Comparison of ENCODE assay signal across 7 mouse cellular contexts in genomic region chr17:47142276-47142675, GRCm38 (mm10).
A peak's percentile ranks its signal among the peaks of the same experiment; 100 is the strongest.
DNase-seq lines count a peak whose midpoint lies in the region; ATAC-seq and TF ChIP-seq lines count a peak whose summit lies in the region.

No protein-coding gene starts in this region.

- WGBS in lung, embryonic 16.5 days = 2% methylated on average over 7 of the region's 7 CpGs
- 5% methylated on average over 7 of the region's 7 CpGs for WGBS in forebrain, embryonic 11.5 days
- 3% methylated on average over 7 of the region's 7 CpGs for WGBS in limb, embryonic 13.5 days
- 3% methylated on average over 7 of the region's 7 CpGs for WGBS in stomach, postnatal 0 days

- H3K27ac ChIP-seq in lung, embryonic 16.5 days (ENCODE audit: low read length) = peak overlapping the region; percentile 99
- H3K27ac ChIP-seq in forebrain, embryonic 11.5 days (ENCODE audit: low read depth, low read length) = peak overlapping the region; percentile 98; the same call in 1 of the 2 replicates
- H3K27ac ChIP-seq in limb, embryonic 13.5 days = peak overlapping the region; percentile 99
- peak overlapping the region; percentile 79 for H3K27ac ChIP-seq in stomach, postnatal 0 days (replicated peaks)

- no peak for TF ChIP-seq EP300 in stomach, postnatal 0 days (optimal IDR thresholded peaks at IDR 0.05)

- no peak for ATAC-seq in lung, embryonic 16.5 days (ENCODE audit: low read depth)
- no peak for ATAC-seq in forebrain, embryonic 11.5 days (replicated peaks; ENCODE audit: low FRiP score)
- no peak for ATAC-seq in limb, embryonic 13.5 days (ENCODE audit: low FRiP score, low read depth)
- no peak for ATAC-seq in stomach, postnatal 0 days (ENCODE audit: low FRiP score, low TSS enrichment)
- no peak for ATAC-seq in cerebellum, adult (ENCODE audit: insufficient number of reproducible peaks, low FRiP score, low TSS enrichment)

- DNase-seq in lung, postnatal 14 days = no peak
- no peak for DNase-seq in forebrain, embryonic 11.5 days (ENCODE audit: low spot score)
- DNase-seq in stomach, postnatal 0 days (ENCODE audit: low spot score) = no peak
- no peak for DNase-seq in left cerebral cortex, postnatal 36 days (ENCODE audit: low spot score in 2 of 2)

- no peaks in the 10 kb centered on the region for H3K27me3 ChIP-seq in lung, embryonic 16.5 days (ENCODE audit: control insufficient read depth, insufficient read depth, low read depth, low read length)
- no peaks in the 10 kb centered on the region for H3K27me3 ChIP-seq in forebrain, embryonic 11.5 days (ENCODE audit: control insufficient read depth, insufficient read depth, low read length)
- H3K27me3 ChIP-seq in limb, embryonic 13.5 days = no peaks in the 10 kb centered on the region
- H3K27me3 ChIP-seq in stomach, postnatal 0 days (ENCODE audit: control insufficient read depth, insufficient read depth, low read length) = no peaks in the 10 kb centered on the region

- H3K4me2 ChIP-seq in lung, embryonic 16.5 days (ENCODE audit: low read depth, low read length) = peak overlapping the region; percentile 87
- H3K4me2 ChIP-seq in forebrain, embryonic 11.5 days (ENCODE audit: low read depth, low read length, severe bottlenecking) = peak overlapping the region; percentile 90
- H3K4me2 ChIP-seq in limb, embryonic 13.5 days (replicated peaks) = peak overlapping the region; percentile 90
- H3K4me2 ChIP-seq in stomach, postnatal 0 days (replicated peaks; ENCODE audit: low read depth) = peak overlapping the region; percentile 73

- H3K36me3 ChIP-seq in lung, embryonic 16.5 days (ENCODE audit: control insufficient read depth, insufficient read depth, low read length) = no peaks in the 10 kb centered on the region
- H3K36me3 ChIP-seq in forebrain, embryonic 11.5 days (ENCODE audit: control insufficient read depth, insufficient read depth, low read length) = no peaks in the 10 kb centered on the region
- peaks cover 7% of the 10 kb centered on the region for H3K36me3 ChIP-seq in limb, embryonic 13.5 days
- no peaks in the 10 kb centered on the region for H3K36me3 ChIP-seq in stomach, postnatal 0 days (ENCODE audit: control insufficient read depth, insufficient read depth, low read length)

- H3K9ac ChIP-seq in lung, embryonic 16.5 days (ENCODE audit: low read length) = peak overlapping the region; percentile 87
- H3K9ac ChIP-seq in forebrain, embryonic 11.5 days (ENCODE audit: low read length) = peak overlapping the region; percentile 92
- H3K9ac ChIP-seq in limb, embryonic 13.5 days = peak overlapping the region; percentile 90
- H3K9ac ChIP-seq in stomach, postnatal 0 days (ENCODE audit: low read length) = peak overlapping the region; percentile 69

- TF ChIP-seq CTCF in stomach, postnatal 0 days (IDR thresholded peaks at IDR 0.05; ENCODE audit: low read depth) = no peak

- H3K4me1 ChIP-seq in lung, embryonic 16.5 days (replicated peaks; ENCODE audit: control insufficient read depth, insufficient read depth, low read length) = peaks cover 46% of the 10 kb centered on the region
- H3K4me1 ChIP-seq in forebrain, embryonic 11.5 days (replicated peaks; ENCODE audit: control insufficient read depth, insufficient read depth, low read length) = peaks cover 9% of the 10 kb centered on the region; the same call in 1 of the 2 replicates
- peaks cover 52% of the 10 kb centered on the region for H3K4me1 ChIP-seq in limb, embryonic 13.5 days
- H3K4me1 ChIP-seq in stomach, postnatal 0 days (replicated peaks; ENCODE audit: control insufficient read depth, insufficient read depth) = peaks cover 5% of the 10 kb centered on the region; the same call in 1 of the 2 replicates

- H3K4me3 ChIP-seq in lung, embryonic 16.5 days (ENCODE audit: low read length) = peak overlapping the region; percentile 79
- H3K4me3 ChIP-seq in forebrain, embryonic 11.5 days (ENCODE audit: low read depth, low read length) = peak overlapping the region; percentile 64
- peak overlapping the region; percentile 72 for H3K4me3 ChIP-seq in limb, embryonic 13.5 days
- H3K4me3 ChIP-seq in stomach, postnatal 0 days (ENCODE audit: low read depth, low read length) = peak overlapping the region; percentile 63

- intact Hi-C loops in left cerebral cortex, postnatal 36 days (cut with DNase I) = loop anchor here (5.0 kb wide), 6 partner anchors 35 to 190 kb away; no protein-coding TSS in a partner anchor

- no peaks in the 10 kb centered on the region for H3K9me3 ChIP-seq in lung, embryonic 16.5 days (ENCODE audit: control insufficient read depth, low read length)
- H3K9me3 ChIP-seq in forebrain, embryonic 11.5 days (ENCODE audit: control insufficient read depth, low read length) = no peaks in the 10 kb centered on the region
- H3K9me3 ChIP-seq in limb, embryonic 13.5 days = no peaks in the 10 kb centered on the region
- H3K9me3 ChIP-seq in stomach, postnatal 0 days (ENCODE audit: control insufficient read depth, low read length) = no peaks in the 10 kb centered on the region
